In genomic region chr3:57428682-57429464, GRCm38 (mm10) we compare ENCODE assay signal across 14 mouse cellular contexts. TPM values are rescaled to one million over a fixed set of nuclear protein-coding genes. Genes with fewer than 3 reads are reported as not detected.
DNase-seq lines count a peak whose midpoint lies in the region; ATAC-seq lines count a peak whose summit lies in the region.
"Had no signal": no experiment of that assay in that cellular context is flagged by ENCODE, and none has a peak within 500 bp of the region (broad histone marks: within the 10 kb centered on the region; RNA-seq: fewer than 3 reads in every experiment).

No protein-coding gene starts in this region.

- H3K9me3 ChIP-seq in liver, embryonic 11.5 days (ENCODE audit: control insufficient read depth, low read length) = no peaks in the 10 kb centered on the region
- no peaks in the 10 kb centered on the region for H3K9me3 ChIP-seq in embryonic facial prominence, embryonic 14.5 days (ENCODE audit: control insufficient read depth, low read length)
- H3K9me3 ChIP-seq in midbrain, embryonic 11.5 days (ENCODE audit: control insufficient read depth, low read length) = no peaks in the 10 kb centered on the region
- H3K9me3 ChIP-seq: liver, embryonic 13.5 days had no signal

- no peak overlapping the region for H3K9ac ChIP-seq in liver, embryonic 11.5 days (ENCODE audit: low read depth, low read length)
- no peak overlapping the region for H3K9ac ChIP-seq in embryonic facial prominence, embryonic 14.5 days (ENCODE audit: low read depth, low read length)
- no peak overlapping the region for H3K9ac ChIP-seq in midbrain, embryonic 11.5 days (ENCODE audit: low read length)
- H3K9ac ChIP-seq: hindbrain, embryonic 14.5 days; liver, embryonic 13.5 days had no signal

- 35% methylated on average over 5 of the region's 5 CpGs for WGBS in liver, embryonic 11.5 days
- WGBS in embryonic facial prominence, embryonic 14.5 days = 38% methylated on average over 5 of the region's 5 CpGs
- 55% methylated on average over 5 of the region's 5 CpGs for WGBS in midbrain, embryonic 11.5 days

- ATAC-seq in liver, embryonic 11.5 days (replicated peaks; ENCODE audit: low FRiP score) = no peak; the same call in 1 of the 2 replicates
- ATAC-seq in embryonic facial prominence, embryonic 14.5 days (ENCODE audit: low read depth) = no peak
- no peak for ATAC-seq in midbrain, embryonic 11.5 days (ENCODE audit: low FRiP score)
- ATAC-seq: CD4-positive, CD25-positive, alpha-beta regulatory T cell, adult 4 months had no signal

- H3K27ac ChIP-seq in liver, embryonic 11.5 days (ENCODE audit: low read depth, low read length) = no peak overlapping the region
- no peak overlapping the region for H3K27ac ChIP-seq in embryonic facial prominence, embryonic 14.5 days (replicated peaks; ENCODE audit: low read depth, low read length)
- H3K27ac ChIP-seq in midbrain, embryonic 11.5 days (ENCODE audit: low read depth, low read length) = no peak overlapping the region
- H3K27ac ChIP-seq: hindbrain, embryonic 14.5 days; liver, embryonic 13.5 days had no signal

- no peak overlapping the region for H3K4me2 ChIP-seq in liver, embryonic 11.5 days
- H3K4me2 ChIP-seq in embryonic facial prominence, embryonic 14.5 days (ENCODE audit: low read depth, low read length) = no peak overlapping the region
- H3K4me2 ChIP-seq in midbrain, embryonic 11.5 days = no peak overlapping the region
- H3K4me2 ChIP-seq: hindbrain, embryonic 14.5 days; liver, embryonic 13.5 days had no signal

- no peaks in the 10 kb centered on the region for H3K27me3 ChIP-seq in liver, embryonic 11.5 days (replicated peaks; ENCODE audit: control insufficient read depth, insufficient read depth, low read length)
- no peaks in the 10 kb centered on the region for H3K27me3 ChIP-seq in embryonic facial prominence, embryonic 14.5 days (replicated peaks; ENCODE audit: control insufficient read depth, insufficient read depth, low read length)
- no peaks in the 10 kb centered on the region for H3K27me3 ChIP-seq in midbrain, embryonic 11.5 days (ENCODE audit: control insufficient read depth, insufficient read depth, low read length)
- H3K27me3 ChIP-seq: liver, embryonic 13.5 days had no signal

- H3K4me3 ChIP-seq in liver, embryonic 11.5 days (ENCODE audit: low read depth, low read length) = no peak overlapping the region
- H3K4me3 ChIP-seq in embryonic facial prominence, embryonic 14.5 days (ENCODE audit: low read depth, low read length) = no peak overlapping the region
- no peak overlapping the region for H3K4me3 ChIP-seq in midbrain, embryonic 11.5 days (ENCODE audit: low read depth, low read length)
- H3K4me3 ChIP-seq: liver, embryonic 13.5 days had no signal

- no peaks in the 10 kb centered on the region for H3K4me1 ChIP-seq in liver, embryonic 11.5 days (replicated peaks; ENCODE audit: control insufficient read depth, insufficient read depth, low read length)
- no peaks in the 10 kb centered on the region for H3K4me1 ChIP-seq in embryonic facial prominence, embryonic 14.5 days (ENCODE audit: control insufficient read depth, insufficient read depth, low read length)
- H3K4me1 ChIP-seq in midbrain, embryonic 11.5 days (ENCODE audit: control insufficient read depth, insufficient read depth, low read length) = no peaks in the 10 kb centered on the region

- H3K36me3 ChIP-seq in liver, embryonic 11.5 days (ENCODE audit: control insufficient read depth, insufficient read depth, low read length) = no peaks in the 10 kb centered on the region
- no peaks in the 10 kb centered on the region for H3K36me3 ChIP-seq in embryonic facial prominence, embryonic 14.5 days (ENCODE audit: control insufficient read depth, insufficient read depth, low read length)
- H3K36me3 ChIP-seq in midbrain, embryonic 11.5 days (ENCODE audit: control insufficient read depth, insufficient read depth, low read length) = no peaks in the 10 kb centered on the region

- peak; percentile 17 for DNase-seq in liver
- no peak for DNase-seq in liver, embryonic 11.5 days (ENCODE audit: low spot score)
- DNase-seq in embryonic facial prominence, embryonic 14.5 days (ENCODE audit: low spot score) = peak; percentile 13
- peak; percentile 49 for DNase-seq in kidney, adult 9 months
- peak; percentile 13 for DNase-seq in lung, postnatal 14 days
- no peak for DNase-seq in right cerebral cortex, postnatal 36 days (ENCODE audit: low spot score in 2 of 2)
- no peak for DNase-seq in midbrain, embryonic 11.5 days (ENCODE audit: low spot score, missing footprints)
- no peak for DNase-seq in B cell, adult 2 months
- DNase-seq: liver, embryonic 13.5 days; right cerebral cortex, adult 18-20 months; thymus, postnatal 14 days had no signal

RNA-seq across cellular contexts. Expression of gene Tm4sf4, which starts 3.8 kb away (rescaled TPM):
- 13.7 and 15.8 TPM in 2 replicates for polyA plus RNA-seq in liver, embryonic 11.5 days (2014; fragmentation: Nextera tagmentation; extraction: Ambion mirVana)
- 0.31 TPM in 1 of 2 replicates, not detected in the other for polyA plus RNA-seq in embryonic facial prominence, embryonic 14.5 days (2014; fragmentation: Nextera tagmentation; extraction: Ambion mirVana)
- polyA plus RNA-seq in midbrain, embryonic 11.5 days (2014; fragmentation: Nextera tagmentation; extraction: Ambion mirVana) = 0.08 TPM in 1 of 2 replicates, not detected in the other
- polyA plus RNA-seq: CD4-positive, CD25-positive, alpha-beta regulatory T cell, adult 4 months; embryonic facial prominence, embryonic 11.5 days had no signal

Comparison
In these comparisons a context has a peak if more than half of its experiments do, and no peak if none do; other contexts are left out.
1. DNase-seq: peak in liver (single experiment), embryonic facial prominence, embryonic 14.5 days (single experiment), kidney, adult 9 months (single experiment) and lung, postnatal 14 days (single experiment); none in liver, embryonic 11.5 days (single experiment), right cerebral cortex, postnatal 36 days (0 of 2), midbrain, embryonic 11.5 days (single experiment) and B cell, adult 2 months (0 of 2).
2. RNA of gene Tm4sf4, which starts 3.8 kb away (polyA plus RNA-seq): 13.7 to 15.8 TPM in liver, embryonic 11.5 days; 0.08 TPM in midbrain, embryonic 11.5 days and 0.31 TPM in embryonic facial prominence, embryonic 14.5 days; every median in the first group is over 10 times any median in the second.